Mouse (Mus musculus) embryonic stem cell, embryonic (primary cell): Measurements from ENCODE around the gene Mtg1.

ENCODE experiments used
- CTCF ChIA-PET, 4 experiments: fragments of 300-600 bp in 2 of 4; fragments of 350-600 bp in 2 of 4; sonication (Branson Sonifier 250); formaldehyde crosslinking; loops; one replicate each; lab custom pipeline; 2022; ENCODE audit warnings: inconsistent platforms in 2 of 4; lab: Charles Lee
- POLR2A ChIA-PET, 4 experiments: fragments of 300-600 bp in 2 of 4; fragments of 350-600 bp in 2 of 4; sonication (Branson Sonifier 250); formaldehyde crosslinking; loops; one replicate each; lab custom pipeline; 2022; ENCODE audit warnings: antibody characterized with exemption in 4 of 4, inconsistent platforms in 1 of 4; lab: Charles Lee

The Mtg1 gene

GRCm38 (mm10) chr7:140137135-140138020, at the start of gene Mtg1:
Gene Mtg1, plus strand, starts transcription at chr7:140137564.
- CTCF ChIA-PET = interaction anchor here in 2 of 4 experiments (0.6 to 1.4 kb wide), 3 partner anchors 22 to 691 kb away, joined by 3 to 5 read pairs (median 4); partner anchors contain the start of gene Paox (in 1 of the 2)

GRCm38 (mm10) chr7:140090601-140091000, 46.8 kb upstream of the Mtg1 start:
- CTCF ChIA-PET = interaction anchor here in 1 of 4 experiments (0.6 kb wide), 2 partner anchors 31 to 97 kb away, joined by 3 to 12 read pairs; no protein-coding TSS in a partner anchor

More at GRCm38 (mm10) chr7:140137135-140138020, at the start of gene Mtg1:
- POLR2A ChIA-PET = interaction anchor here (0.6 to 6.6 kb wide), 43 partner anchors 8 to 986 kb away, joined by 3 to 66 read pairs (median 5); partner anchors contain the start of genes Echs1 (in 4 of the 4), Fuom (in 4 of the 4), Paox (in 4 of the 4) and Ric8a (in 2 of the 4)

GRCm38 (mm10) chr7:140092924-140093528, 44.3 kb upstream of the Mtg1 start, which contains the start of gene Prap1:
Gene Prap1, plus strand, starts transcription at chr7:140093395.
- CTCF ChIA-PET = interaction anchor here in 1 of 4 experiments (0.6 kb wide), 1 partner anchor 389 kb away, joined by 5 read pairs; no protein-coding TSS in a partner anchor
- POLR2A ChIA-PET = interaction anchor here in 2 of 4 experiments (0.7 to 2.5 kb wide), 8 partner anchors 8 to 44 kb away, joined by 3 to 9 read pairs (median 3); partner anchors contain the start of genes Echs1 (in 1 of the 2), Fuom (in 1 of the 2), Mtg1 (in 1 of the 2) and Paox (in 1 of the 2)

More at GRCm38 (mm10) chr7:140090601-140091000, 46.8 kb upstream of the Mtg1 start:
- POLR2A ChIA-PET = interaction anchor here in 2 of 4 experiments (1.7 to 2.7 kb wide), 3 partner anchors 12 to 26 kb away, joined by 4 to 10 read pairs (median 9); partner anchors contain the start of genes Echs1 (in 2 of the 2), Fuom (in 1 of the 2) and Paox (in 1 of the 2)

- ChIA-PET POLR2A (interaction anchor here in 2 of 4 experiments (1.1 to 2.2 kb wide), 3 partner anchors 17 to 30 kb away, joined by 3 to 8 read pairs (median 3); no protein-coding TSS in a partner anchor), CTCF (no interaction called here)
These were observed 42.4 kb upstream of the Mtg1 start for GRCm38 (mm10) chr7:140094954-140095353.

- CTCF ChIA-PET = no interaction called here
- POLR2A ChIA-PET = interaction anchor here in 2 of 4 experiments (1.1 to 2.2 kb wide), 3 partner anchors 16 to 30 kb away, joined by 3 to 8 read pairs (median 3); no protein-coding TSS in a partner anchor
These were observed 41.8 kb upstream of the Mtg1 start for GRCm38 (mm10) chr7:140095556-140095955.

DNA sequence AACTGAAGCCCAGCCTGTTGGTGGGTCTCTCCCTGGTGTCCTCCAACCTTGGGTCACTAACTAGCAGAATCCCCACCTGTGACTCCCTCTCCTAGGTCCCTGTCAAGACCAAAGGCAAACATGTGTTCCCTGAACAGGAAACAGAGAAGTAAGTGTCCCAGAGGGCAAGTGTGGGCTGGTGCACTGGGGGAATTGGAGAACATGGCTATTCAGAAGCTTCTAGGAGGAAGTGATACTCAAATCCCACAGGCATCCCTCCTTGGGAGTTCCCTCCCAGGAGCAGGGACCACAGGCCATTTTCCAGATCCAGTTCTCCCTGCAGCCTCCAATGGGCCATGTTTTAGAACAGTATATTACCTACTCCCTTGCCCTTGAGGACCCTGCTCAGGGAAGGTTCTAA, 41.3 kb upstream of the Mtg1 start:
- ChIA-PET POLR2A (interaction anchor here in 2 of 4 experiments (1.6 to 2.2 kb wide), 2 partner anchors 16 to 29 kb away, joined by 3 to 8 read pairs; no protein-coding TSS in a partner anchor), CTCF (no interaction called here)

DNA sequence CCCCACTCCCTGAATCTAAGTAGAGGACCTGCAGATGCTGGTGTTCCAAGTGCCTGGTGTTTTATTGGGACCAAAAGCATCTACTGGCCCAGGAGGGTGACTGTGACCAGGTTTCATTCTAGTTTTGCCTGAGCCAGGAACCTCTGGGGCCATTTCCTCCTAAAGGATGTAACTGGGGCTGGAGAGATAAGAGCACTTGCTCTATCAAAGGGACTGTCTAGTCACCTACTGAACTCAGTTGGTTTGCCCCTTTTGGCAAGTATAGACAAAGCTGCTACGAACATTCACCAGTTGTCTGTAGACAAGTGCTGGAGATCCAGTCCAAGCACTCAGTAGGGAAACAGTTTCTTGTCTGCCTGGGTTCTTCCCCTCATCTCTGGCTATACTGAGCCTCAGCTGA, 38.9 kb upstream of the Mtg1 start:
- ChIA-PET POLR2A (interaction anchor here (0.6 to 1.9 kb wide), 8 partner anchors 9 to 142 kb away, joined by 3 to 6 read pairs (median 3); partner anchors contain the start of genes Echs1 (in 2 of the 4), Mtg1 (in 1 of the 4) and Paox (in 1 of the 4)), CTCF (interaction anchor here in 1 of 4 experiments (0.6 kb wide), 1 partner anchor 269 kb away, joined by 3 read pairs; no protein-coding TSS in a partner anchor)

DNA sequence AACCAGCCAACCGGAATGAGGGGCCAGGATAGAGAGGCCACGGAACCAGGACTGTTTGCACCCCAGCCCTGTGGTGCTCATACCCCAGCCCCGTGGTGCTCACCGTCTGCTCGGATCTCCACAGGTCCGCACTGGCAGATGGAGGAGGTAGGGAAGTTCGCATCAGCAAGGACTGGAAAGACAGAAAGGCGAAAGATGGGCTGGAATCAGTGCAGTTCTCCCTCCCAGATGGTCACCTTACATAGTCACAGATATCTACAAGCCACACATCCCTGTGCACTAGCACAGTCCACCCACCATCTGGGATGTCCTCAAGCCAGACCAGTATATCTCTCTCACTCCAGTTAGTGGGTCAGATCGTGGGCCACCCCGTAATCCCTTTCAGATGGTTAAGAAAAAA, 35.9 kb upstream of the Mtg1 start:
- ChIA-PET CTCF (interaction anchor here in 1 of 4 experiments (0.9 kb wide), 1 partner anchor 39 kb away, joined by 3 read pairs; no protein-coding TSS in a partner anchor), POLR2A (interaction anchor here (0.6 to 8.1 kb wide), 23 partner anchors 9 to 1114 kb away, joined by 3 to 109 read pairs (median 5); partner anchors contain the start of genes Echs1 (in 3 of the 4), Mtg1 (in 3 of the 4), Paox (in 3 of the 4) and Bet1l (in 1 of the 4))

- CTCF ChIA-PET = interaction anchor here in 2 of 4 experiments (0.7 to 1.6 kb wide), 6 partner anchors 14 to 703 kb away, joined by 3 to 6 read pairs (median 3); partner anchors contain the start of gene Echs1 (in 1 of the 2)
- POLR2A ChIA-PET = interaction anchor here (0.5 to 8.1 kb wide), 33 partner anchors 9 to 1845 kb away, joined by 3 to 109 read pairs (median 4); partner anchors contain the start of genes Echs1 (in 3 of the 4), Mtg1 (in 3 of the 4), Paox (in 3 of the 4) and Bet1l (in 1 of the 4)
These were observed 35.1 kb upstream of the Mtg1 start, which contains the start of gene Fuom for GRCm38 (mm10) chr7:140101993-140102860. Gene Fuom, minus strand, starts transcription at chr7:140102441.

GRCm38 (mm10) chr7:140104009-140104408, 33.4 kb upstream of the Mtg1 start:
- ChIA-PET POLR2A (interaction anchor here in 2 of 4 experiments (0.6 to 8.1 kb wide), 7 partner anchors 10 to 703 kb away, joined by 3 to 109 read pairs (median 15); partner anchors contain the start of genes Echs1 (in 2 of the 2), Mtg1 (in 2 of the 2) and Paox (in 2 of the 2)), CTCF (interaction anchor here in 1 of 4 experiments (1.6 kb wide), 1 partner anchor 12 kb away, joined by 4 read pairs; the partner anchor contains the start of gene Echs1)

DNA sequence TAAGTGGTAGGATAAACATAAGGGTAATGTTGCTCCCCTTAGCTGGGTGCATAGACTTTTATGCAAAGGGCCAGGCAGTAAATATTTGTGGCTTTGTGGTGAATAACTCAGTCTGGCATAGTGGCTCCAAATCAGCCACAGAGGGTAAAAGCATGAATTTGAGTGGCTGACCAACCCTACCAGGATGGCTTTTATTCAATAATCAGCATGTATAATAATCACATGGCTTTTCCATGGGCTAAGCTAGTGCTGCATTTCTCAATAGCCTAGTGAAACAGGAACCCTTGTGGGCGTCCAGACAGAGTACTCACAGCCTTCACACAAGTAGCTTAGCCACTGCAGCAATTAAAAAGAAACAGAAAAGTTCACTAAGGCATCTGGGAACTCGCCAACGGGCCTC, 25.4 kb upstream of the Mtg1 start:
- ChIA-PET POLR2A (interaction anchor here in 2 of 4 experiments (0.9 to 7.3 kb wide), 9 partner anchors 9 to 25 kb away, joined by 3 to 109 read pairs (median 3); partner anchors contain the start of genes Fuom (in 2 of the 2) and Mtg1 (in 1 of the 2)), CTCF (no interaction called here)

- POLR2A ChIA-PET = interaction anchor here (0.5 to 7.3 kb wide), 49 partner anchors 8 to 1100 kb away, joined by 3 to 109 read pairs (median 5); partner anchors contain the start of genes Mtg1 (in 4 of the 4), Fuom (in 3 of the 4), Gm45785 (in 2 of the 4) and Zfp941 (in 2 of the 4)
- CTCF ChIA-PET = interaction anchor here in 3 of 4 experiments (0.5 to 2.8 kb wide), 9 partner anchors 9 to 788 kb away, joined by 3 to 10 read pairs (median 4); partner anchors contain the start of gene Mtg1 (in 1 of the 3)
These were observed 21.6 kb upstream of the Mtg1 start, which contains the start of gene Paox for GRCm38 (mm10) chr7:140115583-140116328. Gene Paox, plus strand, starts transcription at chr7:140115799.

- ChIA-PET CTCF (interaction anchor here in 3 of 4 experiments (0.6 to 2.8 kb wide), 9 partner anchors 8 to 70 kb away, joined by 3 to 10 read pairs (median 4); partner anchors contain the start of gene Mtg1 (in 1 of the 3)), POLR2A (interaction anchor here (0.5 to 7.3 kb wide), 54 partner anchors 8 to 1099 kb away, joined by 3 to 109 read pairs (median 4); partner anchors contain the start of genes Mtg1 (in 4 of the 4), Fuom (in 3 of the 4), Zfp941 (in 2 of the 4) and Gm45785 (in 1 of the 4))
These were observed 20.9 kb upstream of the Mtg1 start, which contains the start of gene Echs1 for GRCm38 (mm10) chr7:140116329-140117054. Gene Echs1, minus strand, starts transcription at chr7:140116476.

- POLR2A ChIA-PET = interaction anchor here in 2 of 4 experiments (0.6 to 2.0 kb wide), 4 partner anchors 10 to 651 kb away, joined by 3 to 8 read pairs (median 5); partner anchors contain the start of genes Fuom (in 1 of the 2) and Mtg1 (in 1 of the 2)
- CTCF ChIA-PET = interaction anchor here in 2 of 4 experiments (0.7 to 1.0 kb wide), 2 partner anchors 21 to 1371 kb away, joined by 3 read pairs; no protein-coding TSS in a partner anchor
These were observed 16.9 kb upstream of the Mtg1 start for GRCm38 (mm10) chr7:140120484-140120883.
